Mouse (Mus musculus) midbrain, embryonic 16.5 days (tissue): ENCODE measurements around the gene Wdr11. TPM values are rescaled to one million over a fixed set of nuclear protein-coding genes. Genes with fewer than 3 reads are reported as not detected.

ENCODE experiments used
- ATAC-seq: fragments of 200-750 bp; cut with Nextera tagmentation; 2 replicates; pipeline ENCODE4 v1.8.0; 2017; ENCODE audit warnings: moderate TSS enrichment
- H3K27ac ChIP-seq: fragments of 300-500 bp; sonication (generic); 2 replicates; pipeline ENCODE4 v1.5.1; 2014; ENCODE audit warnings: mild to moderate bottlenecking, low read length, mixed read lengths
- H3K27me3 ChIP-seq: fragments of 300-500 bp; sonication (generic); 2 replicates; pipeline ENCODE4 v1.6.1; 2014; ENCODE audit warnings: low read depth, low read length, mixed read lengths; ENCODE audit not compliant: control insufficient read depth, insufficient read depth
- H3K36me3 ChIP-seq: fragments of 300-500 bp; sonication (generic); 2 replicates; pipeline ENCODE4 v1.6.1; 2014; ENCODE audit warnings: mild to moderate bottlenecking, low read length, moderate library complexity, mixed read lengths; ENCODE audit not compliant: control insufficient read depth, insufficient read depth
- H3K4me1 ChIP-seq: fragments of 300-500 bp; sonication (generic); 2 replicates; pipeline ENCODE4 v1.6.1; 2014; ENCODE audit warnings: mild to moderate bottlenecking, low read length, mixed read lengths; ENCODE audit not compliant: control insufficient read depth, insufficient read depth
- H3K4me2 ChIP-seq: fragments of 300-500 bp; sonication (generic); 2 replicates; pipeline ENCODE4 v1.6.1; 2014; ENCODE audit warnings: mild to moderate bottlenecking, low read length, mixed read lengths
- H3K4me3 ChIP-seq: fragments of 300-500 bp; sonication (generic); 2 replicates; pipeline ENCODE4 v1.5.1; 2014; ENCODE audit warnings: low read depth, mild to moderate bottlenecking, low read length, moderate library complexity, mixed read lengths
- H3K9ac ChIP-seq: fragments of 300-500 bp; sonication (generic); 2 replicates; pipeline ENCODE4 v1.6.1; 2014; ENCODE audit warnings: low read depth, low read length, mixed read lengths
- H3K9me3 ChIP-seq: fragments of 300-500 bp; sonication (generic); replicated peaks from 2 replicates; pipeline ENCODE4 v1.6.1; 2014; ENCODE audit warnings: mild to moderate bottlenecking, low read length, mixed read lengths; ENCODE audit not compliant: control insufficient read depth, poor library complexity, severe bottlenecking
- WGBS: fragments of 180-500 bp; shearing (Covaris S2); extraction: QIAGEN DNeasy Blood & Tissue Kit; methylation state at CpG from one replicate; pipeline ENCODE4 v1.1.7; 2014; 5-methylcytosine and 5-hydroxymethylcytosine counted together
- polyA plus RNA-seq: library from polyadenylated mRNA; unstranded; fragments of >200 nt; fragmentation: Nextera tagmentation; extraction: Ambion mirVana; gene quantifications from 2 replicates; pipeline ENCODE4 v1.2.1, GENCODE M21; 2015

The Wdr11 gene
- polyA plus RNA-seq = 38.7 and 39.6 TPM in 2 replicates

GRCm38 (mm10) chr7:129591371-129592131 is at the start of gene Wdr11:
Gene Wdr11, plus strand, starts transcription at chr7:129591863.
- H3K4me1 ChIP-seq = peaks cover 14% of the 10 kb centered on the region
- H3K4me2 ChIP-seq = peak within 1 kb of the TSS; percentile 87
- peak within 1 kb of the TSS; percentile 78 for H3K4me3 ChIP-seq
- ATAC-seq = peak; percentile 88
- no peaks in the 10 kb centered on the region for H3K9me3 ChIP-seq
- peak within 1 kb of the TSS; percentile 90 for H3K9ac ChIP-seq
- 4% methylated on average over 37 of the region's 37 CpGs for WGBS
- H3K36me3 ChIP-seq = no peaks in the 10 kb centered on the region
- no peaks in the 10 kb centered on the region for H3K27me3 ChIP-seq
- H3K27ac ChIP-seq = peak within 1 kb of the TSS; percentile 93

- no peak overlapping the region for H3K27ac ChIP-seq
- no peak overlapping the region for H3K4me3 ChIP-seq
- no peaks in the 10 kb centered on the region for H3K27me3 ChIP-seq
- H3K9me3 ChIP-seq = no peaks in the 10 kb centered on the region
- 52% methylated on average over 1 of the region's 1 CpGs for WGBS
- no peak for ATAC-seq
- H3K36me3 ChIP-seq = no peaks in the 10 kb centered on the region
- no peaks in the 10 kb centered on the region; the same call in 1 of the 2 replicates for H3K4me1 ChIP-seq
- H3K9ac ChIP-seq = no peak overlapping the region
- no peak overlapping the region for H3K4me2 ChIP-seq
Measured at GRCm38 (mm10) chr7:129567541-129567940, 24.1 kb upstream of the Wdr11 start.

- Histone ChIP-seq H3K9me3 (no peaks in the 10 kb centered on the region), H3K4me2 (no peak overlapping the region), H3K4me1 (no peaks in the 10 kb centered on the region; the same call in 1 of the 2 replicates), H3K27ac (no peak overlapping the region), H3K9ac (no peak overlapping the region), H3K27me3 (no peaks in the 10 kb centered on the region), H3K4me3 (no peak overlapping the region), H3K36me3 (no peaks in the 10 kb centered on the region)
- no peak for ATAC-seq
- WGBS = 3% methylated on average over 2 of the region's 2 CpGs
Measured at GRCm38 (mm10) chr7:129568338-129568737, 23.3 kb upstream of the Wdr11 start.

DNA sequence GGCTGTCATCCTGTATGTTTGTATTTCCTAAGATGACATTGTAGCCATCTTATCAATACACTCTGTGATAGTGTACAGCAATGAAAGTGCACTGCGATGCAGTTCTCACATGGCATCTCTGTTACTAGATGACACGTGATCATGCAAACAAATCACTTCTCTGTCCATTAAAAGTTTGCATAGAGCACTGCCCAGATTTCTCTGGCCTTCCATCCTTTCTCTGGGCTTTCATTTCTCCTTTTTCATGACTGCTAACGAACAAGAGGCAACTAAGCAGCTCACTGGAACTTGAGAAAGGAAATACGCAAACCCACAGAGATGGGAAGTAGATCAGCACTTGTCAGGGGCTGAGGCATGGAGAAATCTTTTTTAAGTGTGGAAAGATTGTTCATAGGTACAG is 17.2 kb upstream of the Wdr11 start:
- no peaks in the 10 kb centered on the region for H3K9me3 ChIP-seq
- H3K36me3 ChIP-seq = no peaks in the 10 kb centered on the region
- peaks cover 6% of the 10 kb centered on the region for H3K4me1 ChIP-seq
- H3K27ac ChIP-seq = no peak overlapping the region
- H3K4me2 ChIP-seq = no peak overlapping the region
- 71% methylated on average over 4 of the region's 4 CpGs for WGBS
- no peak overlapping the region for H3K9ac ChIP-seq
- H3K4me3 ChIP-seq = no peak overlapping the region
- no peaks in the 10 kb centered on the region for H3K27me3 ChIP-seq
- no peak for ATAC-seq

DNA sequence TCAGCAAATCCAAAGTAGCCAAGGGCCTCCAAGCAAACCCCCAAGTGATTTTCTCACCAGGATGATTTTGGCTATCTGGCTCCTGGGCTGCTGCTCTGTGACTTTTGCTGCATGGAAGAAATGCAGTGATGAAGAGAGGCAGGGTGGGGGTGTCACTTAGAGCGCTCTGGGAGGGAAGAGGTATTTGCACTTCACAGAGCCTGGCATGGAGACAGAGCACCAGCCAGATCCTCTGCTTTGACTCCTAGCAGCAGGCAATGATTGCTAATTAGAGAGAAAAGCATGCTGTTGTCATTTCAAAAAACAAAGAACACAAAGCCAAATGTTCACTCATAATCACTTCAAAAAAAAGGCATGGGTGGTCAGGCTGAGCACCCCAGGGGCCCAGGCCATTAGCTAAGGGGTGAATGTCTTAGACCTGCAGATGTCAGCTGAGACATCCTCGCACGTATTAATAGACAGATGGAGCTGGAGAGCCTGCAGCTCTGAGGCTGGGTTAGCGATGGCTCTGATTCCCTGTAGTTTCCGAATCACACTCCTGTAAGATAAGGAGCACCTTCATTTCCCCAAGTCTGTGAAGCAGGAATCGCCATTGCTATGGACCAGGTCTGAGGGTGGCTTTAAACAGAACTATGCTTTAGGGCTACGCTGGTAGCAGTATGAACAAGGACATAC is 16.4 kb upstream of the Wdr11 start:
- ATAC-seq = no peak
- H3K4me3 ChIP-seq = no peak overlapping the region
- no peak overlapping the region for H3K4me2 ChIP-seq
- H3K36me3 ChIP-seq = no peaks in the 10 kb centered on the region
- H3K27ac ChIP-seq = peak overlapping the region; percentile 33; the same call in 1 of the 2 replicates
- 0 out of 2 replicates have a peak overlapping the region, but pooled peaks have one; percentile 20 for H3K9ac ChIP-seq
- H3K27me3 ChIP-seq = no peaks in the 10 kb centered on the region
- WGBS = 14% methylated on average over 7 of the region's 7 CpGs
- H3K4me1 ChIP-seq = peaks cover 6% of the 10 kb centered on the region
- H3K9me3 ChIP-seq = no peaks in the 10 kb centered on the region

- Histone ChIP-seq H3K4me3 (peak overlapping the region; percentile 78), H3K9me3 (no peaks in the 10 kb centered on the region), H3K9ac (peak overlapping the region; percentile 90), H3K4me1 (peaks cover 14% of the 10 kb centered on the region), H3K27ac (peak overlapping the region; percentile 93), H3K27me3 (no peaks in the 10 kb centered on the region), H3K4me2 (peak overlapping the region; percentile 87), H3K36me3 (peaks cover 5% of the 10 kb centered on the region; the same call in 1 of the 2 replicates)
- peak; percentile 51; the same call in 1 of the 2 replicates for ATAC-seq
- under 1% methylated on average over 13 of the region's 13 CpGs for WGBS
Measured at GRCm38 (mm10) chr7:129592132-129592745, 576 bp downstream of the Wdr11 start.

GRCm38 (mm10) chr7:129597186-129597585 is 5.5 kb downstream of the Wdr11 start:
- Histone ChIP-seq H3K27ac (no peak overlapping the region), H3K9ac (no peak overlapping the region), H3K9me3 (no peaks in the 10 kb centered on the region), H3K4me1 (peaks cover 9% of the 10 kb centered on the region), H3K4me2 (no peak overlapping the region), H3K27me3 (no peaks in the 10 kb centered on the region), H3K36me3 (peaks cover 15% of the 10 kb centered on the region), H3K4me3 (no peak overlapping the region)
- 97% methylated on average over 2 of the region's 2 CpGs for WGBS
- ATAC-seq = no peak

GRCm38 (mm10) chr7:129606291-129606690 is 14.6 kb downstream of the Wdr11 start:
- Histone ChIP-seq H3K27ac (no peak overlapping the region), H3K4me1 (no peaks in the 10 kb centered on the region), H3K4me2 (no peak overlapping the region), H3K9me3 (no peaks in the 10 kb centered on the region), H3K27me3 (no peaks in the 10 kb centered on the region), H3K9ac (no peak overlapping the region), H3K36me3 (peaks cover 23% of the 10 kb centered on the region), H3K4me3 (no peak overlapping the region)
- ATAC-seq = no peak
- WGBS = 97% methylated on average over 8 of the region's 8 CpGs
